Mouse (Mus musculus) right cerebral cortex, postnatal 25 days (tissue): ENCODE results near the gene Arf1.
A peak's percentile ranks its signal among the peaks of the same experiment; 100 is the strongest.

Source experiments
- DNase-seq: peaks from one replicate; pipeline ENCODE4 v3.0.0; 2022

The Arf1 gene

GRCm38 (mm10) chr11:59228122-59228953 lies at the start of gene Arf1:
Arf1 (minus strand) TSS chr11:59228270.
- peak; percentile 97 for DNase-seq

GRCm38 (mm10) chr11:59276877-59277276 lies 48.8 kb upstream of the Arf1 start:
- no peak for DNase-seq

DNA sequence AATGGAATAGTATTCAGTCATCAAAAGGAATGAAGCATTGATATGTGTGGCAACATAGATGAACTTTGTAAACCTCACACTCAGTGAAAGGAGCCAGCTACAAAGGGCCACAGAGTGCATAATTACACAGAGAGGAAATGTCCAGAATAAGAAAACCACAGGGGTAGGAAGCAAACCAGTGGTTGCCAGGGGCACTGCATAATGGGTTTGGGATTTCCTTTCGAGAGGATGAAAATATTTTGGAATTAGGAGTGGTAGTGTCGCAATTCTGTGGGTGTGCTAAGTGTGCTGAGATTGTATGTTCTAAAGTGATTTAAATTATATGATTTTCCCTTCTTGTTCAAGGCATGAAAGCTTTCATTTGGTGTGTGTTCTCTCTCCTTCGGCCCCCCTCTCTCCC lies 46.1 kb upstream of the Arf1 start:
- DNase-seq: no peak

DNA sequence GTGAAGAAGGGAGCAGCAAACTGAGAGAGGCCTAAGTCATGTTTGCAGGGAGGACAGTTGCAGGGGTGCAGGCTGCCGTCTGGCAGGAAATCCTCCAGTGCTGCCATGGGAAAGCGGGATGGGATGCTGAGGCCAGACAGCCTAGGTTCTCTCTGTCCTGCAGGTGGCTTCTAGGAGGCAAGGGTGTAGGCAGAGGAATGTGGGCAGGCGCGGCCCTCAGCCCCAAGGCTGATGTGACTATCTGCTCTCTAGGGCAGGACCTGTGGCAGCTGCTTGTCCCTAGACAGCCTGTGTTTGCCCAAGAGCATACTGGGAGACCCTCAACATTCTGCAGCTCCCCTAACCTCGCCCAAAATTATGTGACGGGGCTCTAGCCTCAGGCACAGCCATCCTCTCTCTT lies 38.7 kb upstream of the Arf1 start:
- no peak for DNase-seq

- DNase-seq: no peak
These were observed 37.2 kb upstream of the Arf1 start for GRCm38 (mm10) chr11:59265154-59265813.

DNA sequence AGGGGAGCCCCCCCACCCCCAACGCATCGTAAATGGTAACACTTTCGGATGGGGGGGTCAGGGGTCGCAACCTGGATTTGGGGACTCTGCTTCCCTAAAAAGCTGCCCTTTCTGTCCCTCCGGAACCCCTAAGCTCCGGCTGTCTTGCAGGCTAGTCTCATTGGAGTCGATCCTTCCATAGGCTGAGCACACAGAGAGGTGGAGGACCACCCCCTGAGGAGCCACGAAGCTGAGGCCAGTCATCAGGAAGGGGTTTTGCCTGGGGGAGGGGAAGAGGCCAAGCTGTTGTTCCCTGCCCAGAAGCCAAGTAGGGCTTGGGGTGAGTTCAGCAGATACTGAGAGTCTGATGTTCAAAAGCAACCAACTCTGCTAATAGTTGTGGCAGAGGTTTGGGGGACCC lies 36.5 kb upstream of the Arf1 start:
- no peak for DNase-seq

DNA sequence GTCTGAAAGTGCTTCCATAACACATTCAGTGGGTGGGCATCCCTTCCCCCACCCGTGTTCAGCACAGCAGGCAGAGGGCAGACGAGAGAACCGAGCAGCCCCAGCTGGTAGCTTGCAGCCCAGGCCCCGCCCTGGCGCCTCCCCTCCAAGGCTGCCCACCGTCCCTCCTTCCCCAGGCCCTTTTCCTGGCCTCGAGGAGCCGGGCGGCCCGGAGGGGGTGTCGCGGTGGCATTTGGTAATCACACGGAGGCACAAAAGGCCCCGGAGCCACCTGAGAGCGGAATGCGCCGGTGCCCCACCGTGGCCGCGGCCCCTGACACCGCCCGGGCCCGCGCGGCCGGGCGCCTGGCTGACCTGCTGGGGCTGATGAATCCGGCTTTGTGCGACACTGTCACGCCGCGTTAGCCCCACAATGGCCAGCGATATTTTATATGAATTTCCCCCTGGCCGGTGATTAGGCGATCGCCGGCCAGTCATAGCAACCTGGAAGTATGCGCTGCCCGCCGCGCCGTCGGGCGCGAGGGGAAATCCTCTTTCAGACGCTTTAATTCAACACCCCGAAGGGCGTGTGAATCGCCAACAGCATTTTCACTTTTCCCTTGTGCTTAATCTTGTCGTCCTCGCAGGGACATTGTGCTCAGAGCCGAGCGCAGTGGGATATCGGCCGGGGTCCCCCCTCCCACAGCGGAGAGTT lies 35.9 kb upstream of the Arf1 start:
- DNase-seq: no peak

DNA sequence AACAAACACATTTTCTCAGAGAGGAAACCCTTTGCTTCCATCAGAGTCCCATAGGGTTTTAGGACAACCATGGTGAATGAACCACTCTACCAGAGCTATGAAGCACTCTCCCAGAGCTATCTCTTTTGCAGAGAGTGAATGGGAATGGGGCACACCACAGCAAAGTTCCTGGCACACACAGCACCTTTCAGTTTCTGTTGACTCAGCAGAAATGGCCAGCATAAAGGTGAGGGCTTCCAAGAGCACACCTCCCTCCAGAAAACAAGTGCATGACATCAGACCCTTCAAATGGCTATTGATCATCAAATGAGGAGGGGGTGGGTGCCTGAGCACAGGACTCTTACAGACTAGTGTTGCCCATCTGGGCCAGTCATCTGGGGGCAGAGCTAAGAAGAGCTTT lies 34.2 kb upstream of the Arf1 start:
- DNase-seq: no peak

DNA sequence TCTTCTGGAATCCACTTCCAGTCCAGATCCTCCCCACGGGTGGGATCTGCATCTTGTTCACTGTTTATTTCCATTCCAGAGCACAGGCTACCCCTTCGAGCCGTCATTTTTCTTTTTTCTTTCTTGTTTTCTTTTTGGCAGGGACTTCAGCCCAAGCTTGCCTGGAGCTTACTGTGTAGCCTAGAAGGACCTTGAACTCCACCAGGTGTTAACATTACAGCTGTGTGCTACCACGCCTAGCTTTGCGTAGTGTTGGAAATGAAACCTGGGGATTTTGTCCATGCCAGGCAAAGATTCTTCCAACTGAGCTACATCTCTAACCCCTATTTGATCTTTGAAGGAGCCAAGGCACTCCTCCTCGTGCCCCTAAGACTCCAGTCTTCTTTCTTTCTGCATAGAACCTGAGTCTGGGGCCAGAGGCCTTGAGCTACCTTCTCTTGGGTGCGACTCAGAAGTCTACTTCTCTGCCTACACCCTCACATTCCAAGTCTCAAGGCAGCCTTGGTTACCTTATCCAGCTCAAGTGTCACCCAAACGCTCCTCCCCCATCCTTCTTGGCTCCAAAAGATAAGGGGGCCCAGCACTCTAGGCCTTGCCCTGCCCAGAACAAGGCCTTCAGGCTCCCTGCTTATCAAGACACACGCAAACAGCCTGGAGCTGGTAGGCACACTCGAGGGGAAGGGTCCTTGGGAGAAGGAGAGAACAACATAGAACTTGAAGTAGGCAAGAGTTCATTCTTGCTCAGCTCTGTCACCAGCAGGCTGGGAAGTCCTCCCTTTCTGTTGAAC lies 32.8 kb upstream of the Arf1 start:
- DNase-seq: no peak

DNA sequence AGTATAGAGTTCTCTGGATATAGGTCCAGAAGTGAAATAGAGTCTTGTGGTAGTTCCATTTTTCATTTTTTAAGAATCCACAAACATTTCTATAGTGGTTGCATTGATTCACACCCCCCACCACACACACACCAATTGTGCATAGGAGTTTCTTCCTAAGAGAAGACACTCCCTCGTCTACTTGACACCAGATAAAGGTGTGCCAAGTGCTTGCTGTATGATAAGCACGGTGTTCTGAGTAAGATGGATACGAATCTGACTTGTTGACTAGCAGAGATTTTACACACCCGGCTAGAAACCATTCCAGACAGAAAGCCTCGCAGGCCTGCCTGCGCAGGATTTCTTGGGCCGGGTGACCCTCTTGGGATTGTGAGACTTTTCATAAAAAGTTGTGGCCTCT lies 31.6 kb upstream of the Arf1 start:
- DNase-seq: no peak

- no peak for DNase-seq
These were observed 20.0 kb upstream of the Arf1 start for GRCm38 (mm10) chr11:59248101-59248500.

DNA sequence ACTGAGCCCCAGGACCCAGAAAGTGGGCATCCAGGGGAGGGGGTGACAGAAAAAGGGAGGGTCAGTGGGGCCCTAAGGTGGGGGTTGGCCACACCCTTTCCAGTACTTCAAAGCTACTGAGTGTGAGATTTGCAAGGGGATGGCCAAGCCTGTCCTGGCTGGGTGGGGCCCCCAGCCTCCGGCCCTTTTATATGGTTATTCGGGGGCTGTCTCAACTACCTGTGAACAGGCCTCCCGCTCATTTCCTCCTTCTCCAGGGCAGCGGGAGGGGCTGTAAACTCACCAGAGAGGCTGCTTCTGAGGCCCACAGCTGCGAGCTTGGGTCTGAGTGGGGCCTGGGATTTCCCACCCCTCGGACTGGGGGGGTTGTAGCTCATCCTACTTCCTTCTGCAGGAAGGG lies 15.8 kb upstream of the Arf1 start:
- DNase-seq: no peak

DNA sequence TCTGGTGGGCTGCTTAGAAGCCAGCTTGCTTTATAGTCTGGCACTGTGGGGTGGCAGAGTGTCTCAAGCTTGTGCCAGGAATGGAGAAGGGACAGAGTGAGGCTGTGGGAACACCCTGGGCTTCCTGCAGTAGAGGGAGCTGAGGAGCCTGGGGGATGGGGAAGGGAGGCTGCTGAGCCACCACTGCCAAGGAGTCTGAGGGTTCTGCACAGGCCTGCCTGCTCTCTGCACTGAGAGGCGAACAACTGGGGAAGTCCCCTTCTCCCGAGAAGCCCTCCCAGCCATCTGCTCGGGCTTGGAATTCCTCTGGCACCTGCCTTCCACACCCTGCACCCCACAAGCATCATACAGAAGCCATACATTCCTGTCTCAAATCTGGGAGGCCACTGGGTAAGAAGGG lies 13.8 kb upstream of the Arf1 start:
- DNase-seq: no peak

DNA sequence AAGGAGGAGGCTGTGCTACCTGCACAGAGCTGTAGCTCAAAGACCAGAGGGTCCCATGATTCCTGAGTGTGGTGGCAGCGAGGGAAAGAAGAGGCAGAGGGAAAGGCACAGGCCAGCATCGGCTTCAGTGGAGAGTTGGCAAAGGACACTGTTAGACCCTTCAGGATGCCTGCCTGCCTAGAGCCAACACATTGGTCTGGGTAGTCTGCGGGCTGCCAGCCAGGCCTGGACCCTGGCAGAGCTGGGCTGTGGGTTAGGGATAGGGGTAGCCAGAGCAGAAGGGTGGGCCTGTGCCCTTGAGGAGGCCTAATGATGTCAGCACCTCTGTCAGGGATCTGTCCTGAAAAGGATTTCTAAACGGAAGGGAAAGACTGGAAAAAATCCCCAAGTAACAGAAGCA lies 11.7 kb upstream of the Arf1 start:
- no peak for DNase-seq

GRCm38 (mm10) chr11:59239428-59239785 lies 11.3 kb upstream of the Arf1 start:
- DNase-seq: no peak

GRCm38 (mm10) chr11:59238525-59239427 lies 10.7 kb upstream of the Arf1 start:
- peak; percentile 42 for DNase-seq

- no peak for DNase-seq
These were observed 4.7 kb upstream of the Arf1 start for GRCm38 (mm10) chr11:59232797-59233196.

DNA sequence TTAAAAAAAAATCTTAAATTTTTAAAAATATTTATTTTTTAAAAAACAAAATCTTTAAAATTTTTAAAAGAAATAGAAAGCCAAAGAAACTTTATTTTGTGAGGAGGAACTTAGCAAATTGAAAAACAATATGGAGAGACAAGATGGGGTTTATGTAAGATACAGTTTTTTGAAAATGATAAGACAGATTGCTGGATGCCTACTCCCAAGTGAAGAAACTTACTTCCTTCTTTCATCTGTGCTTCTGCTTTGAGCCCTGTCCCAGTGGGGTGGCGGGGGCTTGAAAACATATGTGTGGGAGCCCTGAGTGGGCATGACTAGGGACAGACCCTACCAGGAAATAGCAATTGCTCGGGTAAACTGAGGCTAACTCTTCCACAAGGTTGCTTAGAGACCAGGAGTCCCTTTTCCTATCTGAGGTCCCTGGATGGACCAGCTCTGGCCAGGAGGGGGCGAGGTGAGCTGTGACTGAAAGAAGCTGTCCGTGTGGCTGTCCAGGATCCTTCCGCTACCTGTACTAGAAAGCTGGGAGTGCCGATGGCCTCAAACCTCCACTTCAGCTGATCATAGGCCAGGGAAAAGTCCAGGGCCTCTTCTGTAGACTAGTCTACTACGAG lies 2.2 kb upstream of the Arf1 start:
- no peak for DNase-seq

DNA sequence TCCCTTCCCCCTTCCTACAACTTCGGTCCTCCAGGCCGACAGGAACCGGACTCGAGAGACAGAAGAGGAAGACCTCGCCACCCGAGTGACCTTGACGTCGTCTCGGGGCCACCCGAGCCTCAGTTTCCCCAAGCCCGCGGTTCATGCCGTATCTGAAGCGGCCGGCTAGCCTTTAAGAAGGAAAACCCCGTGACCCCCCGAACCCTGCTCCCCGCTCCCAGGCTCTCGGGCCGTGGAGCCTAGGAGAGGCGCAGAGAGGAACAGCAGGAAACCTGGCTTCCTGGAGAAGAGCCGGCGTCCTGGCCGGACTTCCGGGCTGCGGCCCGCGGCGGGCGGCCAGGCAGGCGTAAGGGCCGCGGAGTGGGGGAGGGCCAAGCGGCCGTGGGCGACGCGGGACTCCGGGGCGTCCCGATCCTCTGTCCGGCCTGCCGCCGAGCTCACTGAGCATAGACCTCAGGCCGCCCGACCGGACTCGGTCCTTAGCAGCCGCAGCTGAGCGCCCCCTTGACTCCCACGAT lies 407 bp downstream of the Arf1 start:
- no peak for DNase-seq

DNA sequence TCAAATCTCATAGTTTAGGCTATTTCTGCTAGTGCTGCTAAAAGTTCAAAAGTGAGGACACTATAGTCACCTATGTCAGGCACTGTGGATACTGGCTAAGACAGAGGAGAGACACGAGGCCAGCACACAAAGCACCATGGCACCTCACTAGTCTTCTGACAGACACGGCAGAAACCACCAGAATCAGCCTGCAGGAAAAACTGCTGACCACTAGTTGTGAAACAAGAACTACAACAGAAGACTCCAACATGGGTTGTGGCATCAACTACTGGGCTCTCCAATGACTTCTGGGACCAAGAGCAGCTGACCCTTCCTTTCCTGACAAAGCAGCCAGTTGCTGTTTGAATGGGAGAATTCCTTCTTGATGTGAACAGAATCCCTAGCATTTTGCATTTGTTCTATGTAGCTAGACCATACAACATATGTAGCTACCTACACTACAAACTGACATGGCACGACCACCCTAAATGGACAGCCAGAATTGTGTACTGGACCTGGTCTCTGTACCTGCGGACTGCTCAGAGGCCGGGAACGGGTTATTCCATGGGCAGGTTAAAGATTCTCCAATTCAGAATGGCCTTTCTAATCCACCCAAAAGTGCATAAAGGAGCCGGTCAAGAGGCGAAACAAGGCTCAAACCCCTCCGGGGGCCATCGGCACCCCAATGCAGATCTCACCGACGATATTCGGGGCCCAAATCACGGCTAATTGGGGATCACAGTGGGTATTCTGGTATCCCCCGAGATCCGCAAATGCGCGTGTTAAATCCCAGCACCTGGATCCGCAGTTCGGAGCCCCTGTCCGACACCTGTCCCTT lies 1.1 kb downstream of the Arf1 start:
- DNase-seq: no peak

GRCm38 (mm10) chr11:59226251-59226650 lies 1.8 kb downstream of the Arf1 start:
- DNase-seq: no peak
